In the genomic region with DNA sequence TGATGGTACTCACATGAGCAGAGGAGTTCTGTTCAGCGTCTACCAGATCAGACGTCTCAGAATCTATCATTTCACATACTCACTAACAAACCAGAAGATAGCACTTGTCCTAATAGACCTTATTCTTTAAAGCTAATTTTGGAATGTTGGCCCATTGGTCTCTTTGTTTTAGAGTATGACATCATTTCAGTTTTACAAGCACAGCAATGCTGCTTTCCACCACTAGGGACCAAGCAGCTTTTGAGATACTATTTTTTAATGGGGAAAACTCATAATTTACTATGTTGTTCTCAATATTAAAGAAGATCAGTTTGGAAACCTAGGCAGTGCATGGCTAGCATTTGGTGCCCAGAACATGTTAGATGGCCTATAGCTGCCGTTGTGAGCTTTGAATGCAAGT, we compare ENCODE assay signal across 14 mouse cellular contexts. TPM values are rescaled to one million over a fixed set of nuclear protein-coding genes. Genes with fewer than 3 reads are reported as not detected.
DNase-seq lines count a peak whose midpoint lies in the region; ATAC-seq and TF ChIP-seq lines count a peak whose summit lies in the region.
"Had no signal": no experiment of that assay in that cellular context is flagged by ENCODE, and none has a peak within 500 bp of the region (broad histone marks: within the 10 kb centered on the region; RNA-seq: fewer than 3 reads in every experiment).

No protein-coding gene starts in this region.

- H3K4me2 ChIP-seq in heart, postnatal 0 days (ENCODE audit: low read depth, low read length): no peak overlapping the region
- H3K4me2 ChIP-seq: limb, embryonic 13.5 days had no signal

- no peak for DNase-seq in heart, postnatal 0 days (ENCODE audit: low spot score)
- DNase-seq in heart, adult 9 months (ENCODE audit: low spot score in 2 of 2): no peak
- peak; percentile 58 for DNase-seq in 3T3-L1 (ENCODE audit: low read depth, low spot score)
- DNase-seq in MEL (ENCODE audit: low read depth, low spot score): peak; percentile 62
- DNase-seq in right cerebral cortex, adult 2 months (ENCODE audit: low spot score in 2 of 2): no peak
- no peak for DNase-seq in cerebellum, postnatal 14 days
- DNase-seq in lung, postnatal 14 days: no peak
- DNase-seq: heart, adult 18-20 months; kidney, adult 8-10 months; lung, postnatal 36 days; spleen, adult 18-20 months had no signal

- H3K9ac ChIP-seq in heart, postnatal 0 days (replicated peaks; ENCODE audit: low read depth, low read length): no peak overlapping the region
- H3K9ac ChIP-seq in MEL (ENCODE audit: control insufficient read depth, low read depth, low read length, poor library complexity, severe bottlenecking): no peak overlapping the region
- H3K9ac ChIP-seq: limb, embryonic 13.5 days had no signal

- no peak for TF ChIP-seq EP300 in heart, postnatal 0 days (IDR thresholded peaks at IDR 0.05; ENCODE audit: low read depth)
- no peak for TF ChIP-seq EP300 in MEL (IDR thresholded peaks at IDR 0.05; ENCODE audit: low read depth in 1 of 2, low read length in 2 of 2)

- 0 out of 2 replicates have a peak, but pooled peaks have one; percentile 23 for TF ChIP-seq CTCF in heart, postnatal 0 days (IDR thresholded peaks at IDR 0.05; ENCODE audit: low read depth)
- peak in 2 of 3 experiments; percentile 50 to 56; a peak in 4 of 6 replicates for TF ChIP-seq CTCF in MEL (IDR thresholded peaks at IDR 0.05 in 2 of 3, conservative IDR thresholded peaks at IDR 0.05 in 1 of 3; ENCODE audit: control insufficient read depth in 1 of 3, insufficient read depth in 1 of 3, low read depth in 2 of 3, low read length in 3 of 3, poor library complexity in 1 of 3, severe bottlenecking in 1 of 3)

- no peaks in the 10 kb centered on the region for H3K36me3 ChIP-seq in heart, postnatal 0 days (replicated peaks; ENCODE audit: control insufficient read depth, insufficient read depth, low read length)
- peaks cover 2 to 15% of the 10 kb centered on the region in 2 experiments for H3K36me3 ChIP-seq in MEL (ENCODE audit: control insufficient read depth in 1 of 2, insufficient read depth in 2 of 2, low read length in 2 of 2)
- H3K36me3 ChIP-seq: hindbrain, embryonic 10.5 days; limb, embryonic 13.5 days had no signal

- TF ChIP-seq RAD21 in MEL (IDR thresholded peaks at IDR 0.05; ENCODE audit: low read depth, low read length): peak; percentile 8

- H3K27ac ChIP-seq in heart, postnatal 0 days (ENCODE audit: low read depth): no peak overlapping the region
- no peak overlapping the region for H3K27ac ChIP-seq in MEL (ENCODE audit: control insufficient read depth, low read depth, low read length)
- H3K27ac ChIP-seq: hindbrain, embryonic 10.5 days; limb, embryonic 13.5 days had no signal

- WGBS in heart, postnatal 0 days: 78% methylated on average over 3 of the region's 3 CpGs

- TF ChIP-seq POLR2A in MEL (IDR thresholded peaks at IDR 0.05; ENCODE audit: control insufficient read depth in 1 of 2, insufficient read depth in 1 of 2, low read depth in 1 of 2, low read length in 2 of 2, poor library complexity in 1 of 2): no peak

- H3K27me3 ChIP-seq in heart, postnatal 0 days (ENCODE audit: control insufficient read depth, insufficient read depth, low read length): no peaks in the 10 kb centered on the region
- no peaks in the 10 kb centered on the region for H3K27me3 ChIP-seq in MEL (ENCODE audit: control insufficient read depth in 1 of 2, insufficient read depth in 2 of 2, low read length in 2 of 2)
- H3K27me3 ChIP-seq: limb, embryonic 13.5 days had no signal

- ATAC-seq in heart, postnatal 0 days (ENCODE audit: insufficient read depth, low read depth): no peak
- peak; percentile 74 for ATAC-seq in inflammation-experienced regulatory T-cells, adult 6 months

- H3K79me2 ChIP-seq in MEL (ENCODE audit: control insufficient read depth, insufficient read depth, low read length, poor library complexity): peaks cover 3% of the 10 kb centered on the region; the same call in 1 of the 2 replicates

- H3K9me3 ChIP-seq in heart, postnatal 0 days (replicated peaks; ENCODE audit: control insufficient read depth, low read length): no peaks in the 10 kb centered on the region
- no peaks in the 10 kb centered on the region for H3K9me3 ChIP-seq in MEL (replicated peaks; ENCODE audit: insufficient read depth, low read length)
- H3K9me3 ChIP-seq: hindbrain, embryonic 10.5 days; limb, embryonic 13.5 days had no signal

- H3K4me1 ChIP-seq in heart, postnatal 0 days (ENCODE audit: control insufficient read depth, insufficient read depth): no peaks in the 10 kb centered on the region
- H3K4me1 ChIP-seq in MEL (ENCODE audit: control insufficient read depth in 1 of 2, insufficient read depth in 2 of 2, low read length in 2 of 2): peaks cover 8 to 18% of the 10 kb centered on the region in 2 experiments
- H3K4me1 ChIP-seq: hindbrain, embryonic 10.5 days; limb, embryonic 13.5 days had no signal

- H3K4me3 ChIP-seq in heart, postnatal 0 days (ENCODE audit: low read depth, low read length): no peak overlapping the region
- H3K4me3 ChIP-seq in MEL (ENCODE audit: control insufficient read depth in 1 of 2, insufficient read depth in 1 of 2, low read depth in 2 of 2, low read length in 2 of 2): no peak overlapping the region
- H3K4me3 ChIP-seq: hindbrain, embryonic 10.5 days; limb, embryonic 13.5 days had no signal

TF ChIP-seq in MEL, 35 proteins besides CTCF, POLR2A, EP300 and RAD21:
- no peak for TF ChIP-seq RCOR1 (IDR thresholded peaks at IDR 0.05; ENCODE audit: low read depth, low read length)
- TF ChIP-seq USF2 (IDR thresholded peaks at IDR 0.05; ENCODE audit: borderline replicate concordance in 1 of 2, insufficient read depth in 1 of 2, low read depth in 1 of 2, low read length in 2 of 2): no peak
- no peak for TF ChIP-seq MAX (IDR thresholded peaks at IDR 0.05; ENCODE audit: low read length)
- TF ChIP-seq ZNF384 (IDR thresholded peaks at IDR 0.05; ENCODE audit: low read depth, low read length): no peak
- no peak for TF ChIP-seq GABPA (IDR thresholded peaks at IDR 0.05; ENCODE audit: low read depth, low read length)
- no peak for TF ChIP-seq BHLHE40 (IDR thresholded peaks at IDR 0.05; ENCODE audit: borderline replicate concordance, low read depth, low read length)
- TF ChIP-seq MEF2A (IDR thresholded peaks at IDR 0.05; ENCODE audit: extremely low read depth, insufficient replicate concordance, low read depth, low read length, poor library complexity, severe bottlenecking): no peak
- no peak for TF ChIP-seq POLR2AphosphoS5 (IDR thresholded peaks at IDR 0.05; ENCODE audit: borderline replicate concordance, low read depth, low read length)
- TF ChIP-seq ELF1 (IDR thresholded peaks at IDR 0.05; ENCODE audit: low read depth, low read length): no peak
- TF ChIP-seq NELFE (IDR thresholded peaks at IDR 0.05; ENCODE audit: low read depth, low read length): no peak
- TF ChIP-seq CHD2 (IDR thresholded peaks at IDR 0.05; ENCODE audit: low read length): no peak
- TF ChIP-seq HCFC1 (IDR thresholded peaks at IDR 0.05; ENCODE audit: low read depth, low read length): no peak
- no peak for TF ChIP-seq MAFK (IDR thresholded peaks at IDR 0.05; ENCODE audit: borderline replicate concordance, low read depth, low read length)

RNA-seq across cellular contexts. Expression of a gene that starts 7.3 kb away (rescaled TPM):
- 2.3 and 2.5 TPM in 2 replicates for total RNA-seq in heart, postnatal 0 days (2014; rRNA removed; ENCODE audit: low replicate concordance)
- polyA plus RNA-seq in heart, postnatal 0 days (2015; fragmentation: Nextera tagmentation; extraction: Ambion mirVana): 78.3 and 79.7 TPM in 2 replicates
- total RNA-seq in MEL (2012; rRNA removed): 26.7 and 35.9 TPM in 2 replicates
- polyA plus RNA-seq in MEL (2012; ENCODE audit: insufficient read depth in 1 of 2, insufficient read length in 2 of 2, low read depth in 1 of 2, low replicate concordance in 2 of 2, missing spikeins in 1 of 2): 10 to 100 TPM in 1 of 2 experiments, not detected in 1; 36.0 TPM
- polyA plus RNA-seq in inflammation-experienced regulatory T-cells, adult 6 months (2017; shearing (Covaris generic)): 100 to 1,000 TPM in 2 of 3 experiments, 10 to 100 TPM in 1; 93.2 to 110 (median 107) TPM

Comparison
In these comparisons a context has a peak if more than half of its experiments do, and no peak if none do; other contexts are left out.
1. DNase-seq: peak in 3T3-L1 (single experiment) and MEL (single experiment); none in heart, postnatal 0 days (single experiment), heart, adult 9 months (0 of 2), right cerebral cortex, adult 2 months (0 of 2), cerebellum, postnatal 14 days (0 of 2) and lung, postnatal 14 days (single experiment).